Mouse (Mus musculus) hindbrain, embryonic 14.5 days (tissue): ENCODE data around the gene Bpifb5. TPM values are rescaled to one million over a fixed set of nuclear protein-coding genes. Genes with fewer than 3 reads are reported as not detected.
"Not testable (repeated sequence)": the region's sequence is repeated elsewhere in the genome, so short reads cannot be mapped to it uniquely, and the experiment has no call there.

Source experiments
- ATAC-seq: fragments of 200-750 bp; cut with Nextera tagmentation; 2 replicates; pipeline ENCODE4 v1.8.0; 2017; ENCODE audit warnings: moderate number of reproducible peaks, mild to moderate bottlenecking, moderate TSS enrichment, moderate library complexity; ENCODE audit not compliant: low FRiP score
- DNase-seq: peaks from one replicate; pipeline ENCODE4 v3.0.0-alpha.2; 2015; ENCODE audit warnings: low spot score
- H3K27ac ChIP-seq: fragments of 300-500 bp; sonication (generic); 2 replicates; pipeline ENCODE4 v1.5.1; 2014; ENCODE audit warnings: mild to moderate bottlenecking, moderate library complexity
- H3K27me3 ChIP-seq: fragments of 300-500 bp; sonication (generic); 2 replicates; pipeline ENCODE4 v1.6.1; 2014; ENCODE audit warnings: mild to moderate bottlenecking, low read length, mixed read lengths; ENCODE audit not compliant: control insufficient read depth, insufficient read depth
- H3K36me3 ChIP-seq: fragments of 300-500 bp; sonication (generic); replicated peaks from 2 replicates; pipeline ENCODE4 v1.6.1; 2014; ENCODE audit not compliant: control insufficient read depth, insufficient read depth
- H3K4me1 ChIP-seq: fragments of 300-500 bp; sonication (generic); replicated peaks from 2 replicates; pipeline ENCODE4 v1.6.1; 2014; ENCODE audit warnings: antibody characterized with exemption, low read length, mixed read lengths; ENCODE audit not compliant: control insufficient read depth, insufficient read depth
- H3K4me2 ChIP-seq: fragments of 300-500 bp; sonication (generic); replicated peaks from 2 replicates; pipeline ENCODE4 v1.6.1; 2014; ENCODE audit warnings: mild to moderate bottlenecking, moderate library complexity
- H3K4me3 ChIP-seq: fragments of 300-500 bp; sonication (generic); replicated peaks from 2 replicates; pipeline ENCODE4 v1.5.1; 2014; ENCODE audit warnings: mild to moderate bottlenecking, low read length
- H3K9ac ChIP-seq: fragments of 300-500 bp; sonication (generic); 2 replicates; pipeline ENCODE4 v1.6.1; 2014
- H3K9me3 ChIP-seq: fragments of 300-500 bp; sonication (generic); 2 replicates; pipeline ENCODE4 v1.6.1; 2016; ENCODE audit warnings: low read length; ENCODE audit not compliant: control insufficient read depth
- WGBS: fragments of 180-500 bp; shearing (Covaris S2); extraction: QIAGEN DNeasy Blood & Tissue Kit; methylation state at CpG from one replicate; pipeline ENCODE4 v1.1.7; 2014; 5-methylcytosine and 5-hydroxymethylcytosine counted together
- polyA plus RNA-seq: library from polyadenylated mRNA; unstranded; fragments of >200 nt; fragmentation: Nextera tagmentation; extraction: Ambion mirVana; gene quantifications from 2 replicates; pipeline ENCODE4 v1.2.1, GENCODE M21; 2014

The Bpifb5 gene
- polyA plus RNA-seq, 1 experiment from 2014 or later = 0.78 TPM

DNA sequence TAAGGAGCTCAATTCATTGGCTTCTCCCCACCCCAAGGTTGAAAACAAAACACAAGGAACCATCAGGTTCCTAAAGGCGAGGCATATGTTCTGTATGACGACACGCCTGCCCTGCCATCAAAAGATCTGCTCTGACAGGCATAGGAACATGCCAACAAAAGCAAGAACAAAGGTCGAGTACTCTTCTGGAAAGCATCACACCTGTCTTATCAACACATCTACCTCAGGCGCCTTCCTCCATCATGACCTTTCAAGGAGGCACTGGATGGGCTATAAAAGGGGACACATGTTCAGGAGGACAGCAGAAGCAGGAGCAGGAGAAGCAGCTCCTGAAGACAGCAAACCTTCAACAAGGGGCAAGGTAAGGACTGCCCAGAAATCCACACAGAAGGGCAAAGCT, 34.0 kb downstream of the Bpifb5 start, which contains the start of gene Bpifb9a:
Bpifb9a (plus strand) TSS at position 301 of the 400 bp plus-strand sequence.
- H3K27ac ChIP-seq, H3K4me2 ChIP-seq, H3K36me3 ChIP-seq, H3K4me1 ChIP-seq, DNase-seq, H3K9ac ChIP-seq, H3K9me3 ChIP-seq, ATAC-seq, H3K27me3 ChIP-seq, H3K4me3 ChIP-seq: not testable (repeated sequence)
- WGBS = 89% methylated on average over 5 of the region's 5 CpGs

DNA sequence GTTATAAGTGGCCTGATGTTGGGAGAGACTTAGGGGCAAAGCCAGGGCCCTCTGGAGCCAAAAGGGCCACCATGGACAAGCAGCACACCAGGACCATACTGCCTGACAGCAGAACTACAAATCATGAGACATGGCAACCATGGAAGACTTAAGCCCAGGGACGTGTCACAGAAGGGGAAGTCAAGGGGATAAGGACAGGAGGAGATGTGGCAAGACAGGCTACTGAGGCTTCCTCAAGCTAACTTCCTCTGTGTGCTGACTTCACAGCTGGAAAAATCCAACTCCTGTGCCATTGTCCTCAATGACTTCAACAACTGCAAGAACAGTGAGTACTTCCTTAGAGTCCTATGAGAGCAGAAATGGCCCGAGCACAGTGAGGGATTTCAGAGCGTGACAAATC, 40.9 kb downstream of the Bpifb5 start:
- 74% methylated on average over 3 of the region's 3 CpGs for WGBS
- not testable (repeated sequence) for ATAC-seq

More for the DNA sequence above, 40.9 kb downstream of the Bpifb5 start:
- not testable (repeated sequence) for DNase-seq, H3K4me3 ChIP-seq, H3K9ac ChIP-seq, H3K9me3 ChIP-seq, H3K4me1 ChIP-seq, H3K36me3 ChIP-seq, H3K27ac ChIP-seq, H3K4me2 ChIP-seq, H3K27me3 ChIP-seq

Other genes starting within 250 kb of the Bpifb5 start
- gene Bpifa6, start 248.8 kb upstream of the Bpifb5 start, polyA plus RNA-seq = not detected in 2 replicates
- gene Bpifa2, start 215.5 kb upstream of the Bpifb5 start, polyA plus RNA-seq = not detected in 2 replicates
- gene Bpifa3, start 93.4 kb upstream of the Bpifb5 start, polyA plus RNA-seq = not detected in 2 replicates
- gene Bpifa1, start 80.9 kb upstream of the Bpifb5 start, polyA plus RNA-seq = not detected in 2 replicates
- gene Bpifa5, start 61.1 kb upstream of the Bpifb5 start, polyA plus RNA-seq = not detected in 2 replicates
- gene Bpifb1, start 32.9 kb upstream of the Bpifb5 start, polyA plus RNA-seq = 0.20 and 0.27 TPM in 2 replicates
- not detected in 2 replicates for gene Bpifb9a, start 34.1 kb downstream of the Bpifb5 start, polyA plus RNA-seq
- gene Bpifb9b, start 83.5 kb downstream of the Bpifb5 start, polyA plus RNA-seq = not detected in 2 replicates
- gene Cdk5rap1, start 149.3 kb downstream of the Bpifb5 start, polyA plus RNA-seq = 14.2 and 20.3 TPM in 2 replicates
- gene Snta1, start 184.4 kb downstream of the Bpifb5 start, polyA plus RNA-seq = 7.0 and 7.1 TPM in 2 replicates
- gene Cbfa2t2, start 212.7 kb downstream of the Bpifb5 start, polyA plus RNA-seq = 44.6 and 48.0 TPM in 2 replicates